Comparison of ENCODE assay signal across 1 mouse cellular context in the genomic region with DNA sequence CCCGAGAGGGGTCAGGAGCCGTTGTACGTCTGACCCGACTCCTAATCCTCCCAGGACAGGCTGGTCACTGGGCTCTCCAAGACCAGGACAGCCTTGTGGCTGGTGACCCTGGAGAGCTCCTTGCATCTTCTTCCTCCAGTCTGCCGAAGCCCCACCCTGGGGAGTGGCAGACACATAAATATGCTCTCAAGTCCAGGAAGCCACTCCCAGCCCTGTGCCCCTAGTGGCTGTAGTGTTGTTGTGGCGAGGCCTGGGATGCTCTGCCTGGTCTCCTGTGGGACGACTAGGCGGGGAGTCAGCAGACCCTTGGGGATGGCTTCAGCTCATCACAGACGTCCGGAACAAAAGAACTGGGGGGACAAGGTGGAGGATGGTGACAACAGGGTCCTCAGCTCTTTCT.
TF ChIP-seq lines count a peak whose summit lies in the region.

No protein-coding gene starts in this region.

TF ChIP-seq in MEL, 35 proteins besides CTCF, POLR2A, EP300 and RAD21 (continued from another document):
- TF ChIP-seq ZKSCAN1 (IDR thresholded peaks at IDR 0.05; ENCODE audit: low read depth, low read length) (no peak), NRF1 (IDR thresholded peaks at IDR 0.05; ENCODE audit: insufficient read depth, low read depth, low read length, poor library complexity, severe bottlenecking) (no peak), MAX (IDR thresholded peaks at IDR 0.05; ENCODE audit: low read length) (no peak), TCF12 (IDR thresholded peaks at IDR 0.05; ENCODE audit: low read depth, low read length) (no peak), MYC (IDR thresholded peaks at IDR 0.05; ENCODE audit: low read depth, low read length) (no peak)
